Mouse (Mus musculus) thymus, postnatal 4 days (tissue): Measurements from ENCODE around the gene Tmem201.

Source experiments
- DNase-seq: peaks from one replicate; pipeline ENCODE4 v3.0.0; 2021

The Tmem201 gene

GRCm38 (mm10) chr4:149714542-149714941, 23.3 kb downstream of the Tmem201 start:
- DNase-seq: no peak

- peak; percentile 64 for DNase-seq
Observed at GRCm38 (mm10) chr4:149711955-149712354, 25.9 kb downstream of the Tmem201 start.

- DNase-seq: no peak
Observed at GRCm38 (mm10) chr4:149711485-149711884, 26.4 kb downstream of the Tmem201 start.

GRCm38 (mm10) chr4:149710510-149710909, 27.3 kb downstream of the Tmem201 start:
- DNase-seq: peak; percentile 74

- DNase-seq: peak; percentile 52
Observed at GRCm38 (mm10) chr4:149705941-149706340, 31.9 kb downstream of the Tmem201 start.

- no peak for DNase-seq
Observed at GRCm38 (mm10) chr4:149705298-149705697, 32.5 kb downstream of the Tmem201 start.

- peak; percentile 63 for DNase-seq
Observed at GRCm38 (mm10) chr4:149702210-149702979, 35.4 kb downstream of the Tmem201 start, which contains the start of gene Pik3cd. TSS of gene Pik3cd (minus strand) at chr4:149702571.

GRCm38 (mm10) chr4:149701426-149702209, 36.2 kb downstream of the Tmem201 start:
- peak; percentile 90 for DNase-seq

- DNase-seq: no peak
Observed at GRCm38 (mm10) chr4:149699953-149700352, 37.9 kb downstream of the Tmem201 start.

- DNase-seq: peak; percentile 86
Observed at GRCm38 (mm10) chr4:149698197-149698821, 39.5 kb downstream of the Tmem201 start.

- peak; percentile 74 for DNase-seq
Observed at GRCm38 (mm10) chr4:149697506-149698196, 40.2 kb downstream of the Tmem201 start.

- peak; percentile 56 for DNase-seq
Observed at GRCm38 (mm10) chr4:149696189-149696971, 41.5 kb downstream of the Tmem201 start.

GRCm38 (mm10) chr4:149691368-149691767, 46.5 kb downstream of the Tmem201 start:
- DNase-seq: no peak

- no peak for DNase-seq
Observed at GRCm38 (mm10) chr4:149690828-149691280, 47.0 kb downstream of the Tmem201 start.

- DNase-seq: no peak
Observed at GRCm38 (mm10) chr4:149689822-149690700, 47.8 kb downstream of the Tmem201 start.

- DNase-seq: no peak
Observed at GRCm38 (mm10) chr4:149688861-149689260, 49.0 kb downstream of the Tmem201 start.

GRCm38 (mm10) chr4:149684841-149685623, 52.8 kb downstream of the Tmem201 start:
- no peak for DNase-seq

GRCm38 (mm10) chr4:149683875-149684274, 54.0 kb downstream of the Tmem201 start:
- no peak for DNase-seq

- DNase-seq: no peak
Observed at GRCm38 (mm10) chr4:149679056-149679770, 58.6 kb downstream of the Tmem201 start.
